Mouse (Mus musculus) E14TG2a.4 (cell line): ENCODE results near the gene Lbhd2.

Source experiments
- H3K27me3 ChIP-seq: 2 replicates; pipeline ENCODE4 v1.6.1; 2014; ENCODE audit warnings: low read length, control low read depth; ENCODE audit not compliant: insufficient read depth
- H3K36me3 ChIP-seq: 2 replicates; pipeline ENCODE4 v1.6.1; 2014; ENCODE audit warnings: low read length, control low read depth; ENCODE audit not compliant: insufficient read depth
- H3K4me1 ChIP-seq: replicated peaks from 2 replicates; pipeline ENCODE4 v1.6.1; 2014; ENCODE audit warnings: low read depth, low read length, control low read depth
- H3K4me3 ChIP-seq: replicated peaks from 2 replicates; pipeline ENCODE4 v1.5.1; 2014; ENCODE audit warnings: mild to moderate bottlenecking, low read length
- H3K9me3 ChIP-seq: 2 replicates; pipeline ENCODE4 v1.6.1; 2014; ENCODE audit warnings: low read length, control low read depth
- CTCF ChIP-seq: conservative IDR thresholded peaks from 2 replicates; pipeline ENCODE4 v1.5.1; 2014; ENCODE audit warnings: low read length
- NANOG ChIP-seq: IDR thresholded peaks from 2 replicates; pipeline ENCODE4 v1.6.1; 2014; ENCODE audit warnings: borderline replicate concordance, low read length, mixed read lengths
- POU5F1 ChIP-seq: IDR thresholded peaks from 2 replicates; pipeline ENCODE4 v1.6.1; 2014; ENCODE audit warnings: low read length, borderline replicate concordance

The Lbhd2 gene

DNA sequence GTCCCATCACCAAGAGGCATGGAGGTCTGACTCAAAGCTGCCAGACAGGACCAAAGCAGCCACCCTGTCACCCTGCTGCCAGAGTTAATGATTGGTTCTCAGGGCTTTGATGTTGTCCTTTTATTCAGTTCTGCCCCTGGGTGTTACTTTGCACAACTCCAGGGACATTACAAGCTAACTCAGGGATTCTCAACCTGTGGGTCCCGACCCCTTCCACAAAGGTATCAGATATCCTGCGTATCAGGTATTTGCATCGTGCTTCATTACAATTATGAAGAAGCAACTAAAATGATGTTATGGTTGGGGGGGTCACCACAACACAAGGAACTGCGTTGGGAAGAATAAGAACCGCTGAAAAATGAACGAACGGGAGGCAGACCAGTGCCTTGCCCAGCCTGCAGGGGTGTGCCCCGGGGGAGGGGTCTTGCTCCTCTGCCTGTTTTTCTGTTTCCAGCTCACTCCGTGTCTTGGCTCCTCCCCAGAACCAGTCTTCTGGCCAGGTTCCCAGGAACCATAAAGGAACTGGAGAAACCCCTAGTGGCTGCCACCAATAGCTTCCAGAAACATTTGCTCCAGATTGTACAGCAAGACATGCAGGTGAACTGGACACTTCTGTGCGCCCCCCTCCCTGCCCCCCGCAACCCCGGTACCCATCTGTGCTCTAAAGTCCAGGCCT, 21.0 kb downstream of the Lbhd2 start:
- peaks cover 86% of the 10 kb centered on the region for H3K4me1 ChIP-seq
- no peaks in the 10 kb centered on the region for H3K9me3 ChIP-seq
- H3K36me3 ChIP-seq = no peaks in the 10 kb centered on the region
- peaks cover 98% of the 10 kb centered on the region for H3K27me3 ChIP-seq
- no peak overlapping the region for H3K4me3 ChIP-seq
- no peak for TF ChIP-seq NANOG
- TF ChIP-seq CTCF = no peak
- no peak for TF ChIP-seq POU5F1

GRCm38 (mm10) chr12:111428364-111428763, 21.8 kb downstream of the Lbhd2 start:
- TF ChIP-seq CTCF = no peak
- no peak for TF ChIP-seq NANOG
- TF ChIP-seq POU5F1 = no peak

GRCm38 (mm10) chr12:111428961-111429911, 22.6 kb downstream of the Lbhd2 start:
- H3K9me3 ChIP-seq = no peaks in the 10 kb centered on the region
- peaks cover 80% of the 10 kb centered on the region for H3K4me1 ChIP-seq
- H3K4me3 ChIP-seq = peak overlapping the region; percentile 67
- H3K36me3 ChIP-seq = no peaks in the 10 kb centered on the region
- peaks cover 85% of the 10 kb centered on the region for H3K27me3 ChIP-seq
- TF ChIP-seq CTCF (0 out of 2 replicates have a peak, but pooled peaks have one; percentile 12), POU5F1 (no peak)

More at GRCm38 (mm10) chr12:111428364-111428763, 21.8 kb downstream of the Lbhd2 start:
- no peak overlapping the region for H3K4me3 ChIP-seq
- H3K9me3 ChIP-seq = no peaks in the 10 kb centered on the region
- peaks cover 93% of the 10 kb centered on the region for H3K27me3 ChIP-seq
- H3K4me1 ChIP-seq = peaks cover 86% of the 10 kb centered on the region
- H3K36me3 ChIP-seq = no peaks in the 10 kb centered on the region

GRCm38 (mm10) chr12:111430049-111430867, 23.6 kb downstream of the Lbhd2 start:
- H3K4me3 ChIP-seq = peak overlapping the region; percentile 67
- H3K36me3 ChIP-seq = no peaks in the 10 kb centered on the region
- peaks cover 79% of the 10 kb centered on the region for H3K4me1 ChIP-seq
- no peak for TF ChIP-seq NANOG
- TF ChIP-seq POU5F1 = no peak
- H3K9me3 ChIP-seq = no peaks in the 10 kb centered on the region
- peaks cover 85% of the 10 kb centered on the region for H3K27me3 ChIP-seq

- Histone ChIP-seq H3K27me3 (peaks cover 84% of the 10 kb centered on the region), H3K36me3 (no peaks in the 10 kb centered on the region), H3K4me1 (peaks cover 72% of the 10 kb centered on the region), H3K4me3 (peak overlapping the region; percentile 67), H3K9me3 (no peaks in the 10 kb centered on the region)
- TF ChIP-seq CTCF (no peak), NANOG (no peak), POU5F1 (no peak)
Observed at GRCm38 (mm10) chr12:111430868-111431817, 24.5 kb downstream of the Lbhd2 start.

GRCm38 (mm10) chr12:111432097-111432496, 25.5 kb downstream of the Lbhd2 start:
- Histone ChIP-seq H3K9me3 (no peaks in the 10 kb centered on the region), H3K4me1 (peaks cover 67% of the 10 kb centered on the region), H3K27me3 (peaks cover 85% of the 10 kb centered on the region), H3K36me3 (no peaks in the 10 kb centered on the region), H3K4me3 (no peak overlapping the region)
- TF ChIP-seq NANOG (no peak), CTCF (no peak), POU5F1 (no peak)

DNA sequence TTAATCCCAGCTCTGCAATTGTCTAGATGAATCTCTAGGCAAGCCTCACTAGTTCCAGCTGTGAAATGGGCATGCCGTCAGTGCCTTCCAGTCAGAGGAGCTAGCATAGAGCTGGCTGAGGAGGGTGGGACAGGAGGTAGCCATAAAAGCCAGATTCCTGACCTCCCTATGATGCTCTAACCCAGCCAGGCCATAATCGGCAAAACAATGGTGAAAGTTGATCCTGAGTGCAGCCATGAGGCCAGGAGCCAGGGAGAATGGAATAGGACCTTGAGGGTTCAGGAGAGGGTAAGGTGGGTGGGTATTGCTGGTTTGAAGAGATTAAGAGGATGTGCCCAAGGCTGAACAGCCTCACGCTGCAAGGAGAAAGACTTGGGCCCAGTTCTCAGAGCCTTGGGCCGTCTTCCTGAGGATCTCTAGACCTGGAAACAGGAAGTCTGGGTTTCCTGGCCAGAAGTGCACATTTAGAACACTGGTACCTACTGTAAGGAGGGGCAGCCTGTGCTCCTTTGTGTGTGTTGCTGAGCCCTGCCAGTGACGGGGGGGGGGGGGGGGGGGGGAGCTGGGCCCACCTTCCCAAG, 26.2 kb downstream of the Lbhd2 start:
- peaks cover 85% of the 10 kb centered on the region for H3K27me3 ChIP-seq
- no peak overlapping the region for H3K4me3 ChIP-seq
- no peaks in the 10 kb centered on the region for H3K36me3 ChIP-seq
- peaks cover 62% of the 10 kb centered on the region for H3K4me1 ChIP-seq
- no peaks in the 10 kb centered on the region for H3K9me3 ChIP-seq
- TF ChIP-seq POU5F1 (no peak), NANOG (peak; percentile 43; the same call in 1 of the 2 replicates)
